Mouse (Mus musculus) ES-CJ7 (cell line): ENCODE measurements around the gene Tap1.
"Not testable (repeated sequence)": the region's sequence is repeated elsewhere in the genome, so short reads cannot be mapped to it uniquely, and the experiment has no call there.

Source experiments
- DNase-seq: peaks from one replicate; pipeline ENCODE4 v3.0.0; 2011; ENCODE audit warnings: low read depth, low spot score

The Tap1 gene

DNA sequence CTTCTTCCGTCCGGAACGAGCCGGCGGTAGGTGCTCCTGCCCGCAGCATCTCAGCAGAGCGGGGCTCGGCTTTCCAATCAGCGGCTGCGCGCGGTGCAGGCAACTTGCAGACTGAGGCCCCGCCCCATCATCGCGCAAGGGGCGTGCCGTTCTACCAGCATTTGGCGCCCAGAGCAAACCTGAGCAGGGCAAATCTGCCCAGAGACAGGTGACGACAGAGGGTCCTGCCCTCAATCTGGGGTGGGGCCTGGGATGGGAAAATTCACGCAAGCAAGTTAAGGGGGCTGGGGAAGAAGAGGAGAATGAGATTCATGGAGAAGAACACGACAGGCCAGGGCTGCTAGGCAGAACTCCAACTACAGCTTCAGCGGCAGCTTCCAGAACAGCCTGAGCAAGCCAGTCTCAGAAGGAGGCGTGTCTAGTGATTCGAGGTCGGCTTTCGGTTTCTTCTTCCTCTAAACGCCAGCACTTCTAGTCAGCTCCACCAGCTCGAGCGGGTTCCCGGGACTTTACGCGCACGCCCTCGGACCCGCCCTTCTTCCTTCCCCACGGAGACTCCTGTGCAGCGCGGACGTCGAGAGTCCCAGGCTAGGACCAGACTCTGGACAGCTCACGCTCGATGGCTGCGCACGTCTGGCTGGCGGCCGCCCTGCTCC is at the start of gene Tap1, which contains the start of gene Psmb9:
TSS of gene Tap1 (plus strand) at position 293 of the 656 bp plus-strand sequence.
TSS of gene Psmb9 (minus strand) at position 504 of the 656 bp plus-strand sequence.
- DNase-seq = peak; percentile 96

GRCm38 (mm10) chr17:34137601-34138000 is 49.8 kb upstream of the Tap1 start:
- no peak for DNase-seq

GRCm38 (mm10) chr17:34138655-34139054 is 48.7 kb upstream of the Tap1 start:
- no peak for DNase-seq

DNA sequence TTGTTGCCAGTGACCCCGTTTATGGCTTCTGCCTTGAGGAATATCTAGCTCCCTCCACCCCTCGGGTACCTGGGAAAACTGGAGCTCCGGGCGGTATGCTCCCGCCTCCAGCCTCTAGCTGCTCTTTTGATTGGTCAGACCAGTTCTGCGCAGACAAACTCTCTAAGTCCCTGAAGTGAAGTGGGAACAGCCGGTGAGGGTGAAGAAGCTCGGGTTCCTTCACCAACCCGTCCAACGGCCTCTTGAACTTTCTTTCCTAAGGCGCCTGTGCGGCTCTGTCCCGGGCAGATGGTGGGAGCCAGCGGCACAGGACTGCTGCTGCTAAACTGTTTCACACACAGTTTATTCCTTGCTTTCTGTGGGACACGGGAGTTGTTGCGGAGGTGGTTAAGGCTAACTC is 47.9 kb upstream of the Tap1 start:
- peak; percentile 78 for DNase-seq

DNA sequence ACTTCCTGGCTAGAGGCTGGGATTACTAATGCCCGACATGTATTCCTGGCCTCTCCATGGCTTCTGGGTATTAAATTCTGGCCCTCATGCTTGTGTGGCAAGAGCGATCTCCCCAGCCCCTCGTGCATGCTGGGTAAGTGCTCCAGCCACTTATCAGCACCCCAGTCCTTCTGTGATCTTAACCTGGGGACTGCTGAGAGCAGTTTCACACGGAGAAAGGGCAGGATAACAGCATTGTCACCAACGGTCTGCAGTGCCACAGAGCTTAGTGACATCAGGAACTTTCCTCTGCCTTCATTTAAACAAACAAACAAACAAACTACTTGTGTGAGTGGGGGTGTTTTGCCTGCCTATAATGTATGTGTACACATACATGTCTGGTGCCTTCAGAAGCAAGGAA is 47.1 kb upstream of the Tap1 start:
- no peak for DNase-seq

GRCm38 (mm10) chr17:34141448-34141847 is 45.9 kb upstream of the Tap1 start:
- DNase-seq = no peak

DNA sequence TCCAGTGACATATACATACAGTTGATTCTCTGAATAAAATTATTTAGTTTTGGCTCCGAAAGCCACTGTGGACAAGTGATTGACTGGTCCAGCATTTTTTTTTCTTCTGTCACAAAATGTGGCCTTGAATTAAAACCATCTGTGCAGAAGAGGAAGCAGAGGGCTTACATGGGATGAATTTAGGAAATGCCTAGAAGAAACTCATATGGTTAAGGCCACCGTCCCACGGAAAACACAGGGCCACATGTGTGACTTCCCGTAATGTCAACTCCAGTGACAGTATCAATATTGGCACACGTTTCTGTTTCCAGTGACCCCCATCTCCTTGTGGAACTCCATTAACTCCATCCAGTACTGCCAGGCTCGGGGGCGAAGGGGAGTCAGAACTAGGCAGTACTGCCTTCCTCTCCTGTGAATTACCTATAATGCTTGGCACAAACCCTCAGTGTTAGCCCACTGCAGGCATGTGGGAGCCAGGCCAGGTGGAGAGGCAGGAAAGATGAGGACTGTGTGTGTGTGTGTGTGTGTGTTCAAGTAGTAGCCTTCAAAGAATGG is 44.8 kb upstream of the Tap1 start:
- no peak for DNase-seq

DNA sequence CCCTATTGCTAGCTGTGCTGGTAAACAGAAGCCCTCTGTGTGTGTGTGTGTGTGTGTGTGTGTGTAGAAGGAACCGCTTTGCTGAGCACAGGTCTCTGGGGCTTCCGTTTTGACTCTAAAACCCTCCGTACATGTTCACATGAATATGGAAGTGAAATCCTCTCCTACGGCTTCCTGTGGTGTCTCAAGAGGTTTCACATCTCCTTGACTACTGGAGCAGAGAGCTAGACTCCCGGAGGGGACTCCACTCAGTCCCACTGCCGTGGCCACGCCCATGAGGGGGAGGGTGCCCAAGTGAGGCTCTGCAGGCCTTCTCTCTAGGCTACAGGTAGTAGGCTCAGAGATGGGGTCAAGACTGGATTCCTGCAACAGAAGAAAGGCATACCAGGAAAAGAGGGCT is 44.3 kb upstream of the Tap1 start, which contains the start of gene H2-DMb2:
TSS of gene H2-DMb2 (plus strand) at position 275 of the 400 bp plus-strand sequence.
- DNase-seq = peak; percentile 52

DNA sequence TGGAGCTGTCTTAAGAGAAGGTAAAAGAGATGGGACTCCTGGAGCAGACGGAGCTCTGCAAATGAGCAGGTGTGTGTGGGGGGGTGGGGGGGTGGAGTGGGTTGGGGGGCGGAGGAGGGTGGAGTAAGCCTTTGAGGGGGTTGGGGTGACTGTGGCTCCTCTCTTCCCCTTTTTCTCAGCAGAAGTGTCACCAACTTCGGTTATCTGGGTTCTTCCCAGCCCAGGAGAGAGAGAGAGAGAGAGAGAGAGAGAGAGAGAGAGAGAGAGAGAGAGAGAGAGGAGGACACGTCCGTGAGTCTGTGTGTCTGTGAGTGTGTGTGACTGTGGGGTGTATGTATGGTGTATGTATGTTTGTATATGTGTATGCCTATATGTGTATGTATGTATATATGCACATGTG is 43.9 kb upstream of the Tap1 start:
- DNase-seq = no peak

- DNase-seq = not testable (repeated sequence)
Measured at GRCm38 (mm10) chr17:34144221-34144620, 43.1 kb upstream of the Tap1 start.

- no peak for DNase-seq
Measured at GRCm38 (mm10) chr17:34144960-34145371, 42.4 kb upstream of the Tap1 start.

- DNase-seq = peak; percentile 71
Measured at GRCm38 (mm10) chr17:34152923-34153322, 34.4 kb upstream of the Tap1 start, which contains the start of gene H2-DMb1. Gene H2-DMb1 (plus strand): TSS chr17:34153072.

GRCm38 (mm10) chr17:34155534-34155933 is 31.8 kb upstream of the Tap1 start:
- DNase-seq = no peak

- DNase-seq = peak; percentile 65
Measured at GRCm38 (mm10) chr17:34164202-34164895, 23.0 kb upstream of the Tap1 start.

GRCm38 (mm10) chr17:34165033-34165730 is 22.2 kb upstream of the Tap1 start:
- DNase-seq = peak; percentile 46

GRCm38 (mm10) chr17:34169279-34169678 is 18.1 kb upstream of the Tap1 start:
- DNase-seq = peak; percentile 42

DNA sequence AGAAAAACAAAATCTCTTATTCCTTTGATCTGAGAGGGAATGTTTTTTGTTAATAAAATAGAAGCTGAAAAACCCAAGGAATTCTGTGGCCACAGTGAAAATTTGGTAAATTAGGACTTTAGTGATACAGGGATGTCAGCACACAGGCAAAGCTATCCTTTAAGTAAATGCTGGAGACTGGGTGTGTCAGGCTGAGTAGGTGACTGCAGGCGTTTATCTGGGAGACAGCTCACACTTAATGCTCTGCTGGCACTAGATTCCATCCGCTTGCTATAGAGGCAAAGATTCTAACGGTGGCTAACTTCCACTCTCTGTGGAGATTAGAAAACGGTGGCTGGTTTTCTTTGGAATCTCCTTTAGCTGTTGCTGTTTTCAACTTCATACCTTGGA is 16.9 kb upstream of the Tap1 start:
- DNase-seq = no peak

GRCm38 (mm10) chr17:34170877-34171498 is 16.4 kb upstream of the Tap1 start:
- peak; percentile 68 for DNase-seq

GRCm38 (mm10) chr17:34172528-34172927 is 14.8 kb upstream of the Tap1 start:
- no peak for DNase-seq

DNA sequence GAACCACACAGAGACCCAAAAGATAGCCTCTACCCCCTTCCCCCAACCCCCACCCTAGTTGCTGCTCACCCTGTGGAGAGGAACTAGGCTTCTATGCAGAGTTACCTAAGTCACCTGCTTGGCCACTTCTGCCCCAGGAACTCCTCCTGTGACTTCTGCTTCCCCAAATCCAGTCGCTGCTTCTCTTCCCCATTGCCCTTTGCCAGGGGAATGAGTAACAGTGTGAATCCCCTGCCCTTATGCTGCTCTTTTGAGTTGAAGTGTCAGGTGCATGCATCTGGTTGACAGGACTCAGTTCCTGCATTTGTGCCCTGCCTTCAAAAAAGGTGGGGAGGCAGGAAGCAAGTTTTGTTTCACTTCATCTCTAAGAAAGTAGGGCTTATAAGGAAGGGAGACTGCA is 13.3 kb upstream of the Tap1 start:
- no peak for DNase-seq

GRCm38 (mm10) chr17:34177179-34177578 is 10.2 kb upstream of the Tap1 start:
- peak; percentile 57 for DNase-seq

GRCm38 (mm10) chr17:34179019-34179418 is 8.3 kb upstream of the Tap1 start:
- DNase-seq = no peak
